20 mouse cellular contexts compared by ENCODE assay signal in the genomic region with DNA sequence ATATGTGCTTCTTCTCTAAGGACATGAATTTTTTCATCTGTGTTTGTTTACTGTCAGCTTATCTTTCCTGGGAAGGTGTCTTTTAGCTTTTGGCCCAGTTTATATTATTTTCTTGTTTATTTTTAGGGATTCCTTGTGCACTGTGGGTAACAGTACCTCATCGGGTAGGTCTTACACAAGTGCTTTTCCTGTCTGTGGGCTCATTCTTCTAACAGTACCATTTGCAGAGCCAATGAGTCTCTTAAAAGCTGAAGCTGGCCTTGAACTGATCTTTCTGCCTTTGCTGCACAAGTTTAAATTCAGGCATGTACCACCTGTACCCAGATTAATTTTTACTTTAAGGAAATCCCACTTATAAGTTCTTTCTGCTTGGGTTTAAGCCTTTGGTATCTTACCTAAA. TPM values are rescaled to one million over a fixed set of nuclear protein-coding genes. Genes with fewer than 3 reads are reported as not detected.
DNase-seq lines count a peak whose midpoint lies in the region; ATAC-seq and TF ChIP-seq lines count a peak whose summit lies in the region.
"Had no signal": no experiment of that assay in that cellular context is flagged by ENCODE, and none has a peak within 500 bp of the region (broad histone marks: within the 10 kb centered on the region; RNA-seq: fewer than 3 reads in every experiment).

No protein-coding gene starts in this region.

- WGBS in liver, embryonic 13.5 days (ENCODE audit: insufficient replicate concordance) = 50% methylated on average over 1 of the region's 1 CpGs
- WGBS in kidney, adult 2 months = 78% methylated on average over 1 of the region's 1 CpGs

- peaks cover 22% of the 10 kb centered on the region for H3K36me3 ChIP-seq in liver, embryonic 13.5 days
- peaks cover 40% of the 10 kb centered on the region for H3K36me3 ChIP-seq in E14TG2a.4 (ENCODE audit: insufficient read depth, low read length)
- no peaks in the 10 kb centered on the region; the same call in 1 of the 2 replicates for H3K36me3 ChIP-seq in kidney, adult 2 months (ENCODE audit: control insufficient read depth, insufficient read depth, low read length)

- H3K4me3 ChIP-seq in liver, embryonic 13.5 days (replicated peaks) = no peak overlapping the region
- H3K4me3 ChIP-seq in E14TG2a.4 (replicated peaks; ENCODE audit: low read length) = peak overlapping the region; percentile 78
- H3K4me3 ChIP-seq in kidney, adult 2 months (ENCODE audit: insufficient read depth, low read depth, low read length) = no peak overlapping the region
- H3K4me3 ChIP-seq: embryonic facial prominence, embryonic 12.5 days; heart, embryonic 13.5 days; hindbrain, embryonic 12.5 days had no signal

- peaks cover 49% of the 10 kb centered on the region for H3K4me1 ChIP-seq in liver, embryonic 13.5 days (replicated peaks)
- peaks cover 89% of the 10 kb centered on the region for H3K4me1 ChIP-seq in E14TG2a.4 (replicated peaks; ENCODE audit: low read depth, low read length)
- H3K4me1 ChIP-seq in kidney, adult 2 months (ENCODE audit: control insufficient read depth, insufficient read depth, low read length) = peaks cover 17% of the 10 kb centered on the region; the same call in 1 of the 2 replicates
- H3K4me1 ChIP-seq: hindbrain, embryonic 12.5 days had no signal

- no peaks in the 10 kb centered on the region for H3K27me3 ChIP-seq in liver, embryonic 13.5 days
- no peaks in the 10 kb centered on the region for H3K27me3 ChIP-seq in E14TG2a.4 (ENCODE audit: insufficient read depth, low read length)
- H3K27me3 ChIP-seq in kidney, adult 2 months (replicated peaks; ENCODE audit: control insufficient read depth, insufficient read depth, low read length) = no peaks in the 10 kb centered on the region
- H3K27me3 ChIP-seq: embryonic facial prominence, embryonic 12.5 days; heart, embryonic 13.5 days; hindbrain, embryonic 12.5 days had no signal

- H3K27ac ChIP-seq in liver, embryonic 13.5 days = no peak overlapping the region
- no peak overlapping the region for H3K27ac ChIP-seq in kidney, adult 2 months (ENCODE audit: insufficient read depth, low read depth, low read length)
- H3K27ac ChIP-seq: embryonic facial prominence, embryonic 12.5 days; heart, embryonic 13.5 days; hindbrain, embryonic 12.5 days had no signal

- DNase-seq in liver, embryonic 13.5 days = no peak
- DNase-seq in liver (no peak), adipocyte (ENCODE audit: low spot score) (no peak)
- DNase-seq in thymus, postnatal 14 days = no peak
- no peak for DNase-seq in kidney, adult 2 months
- DNase-seq: adrenal gland, adult 8-10 months; adrenal gland, postnatal 36 days; cerebellum, adult 2 months; cerebellum, postnatal 14 days; gastrocnemius, postnatal 14 days; heart, postnatal 4 days had no signal

- no peak overlapping the region for H3K4me2 ChIP-seq in liver, embryonic 13.5 days
- H3K4me2 ChIP-seq: embryonic facial prominence, embryonic 12.5 days; heart, embryonic 13.5 days; hindbrain, embryonic 12.5 days had no signal

- H3K9me3 ChIP-seq in liver, embryonic 13.5 days (replicated peaks) = no peaks in the 10 kb centered on the region
- H3K9me3 ChIP-seq in E14TG2a.4 (ENCODE audit: low read length) = no peaks in the 10 kb centered on the region; the same call in 1 of the 2 replicates
- H3K9me3 ChIP-seq: embryonic facial prominence, embryonic 12.5 days; heart, embryonic 13.5 days; hindbrain, embryonic 12.5 days had no signal

- 0 out of 2 replicates have a peak overlapping the region, but pooled peaks have one; percentile 29 for H3K9ac ChIP-seq in liver, embryonic 13.5 days
- H3K9ac ChIP-seq: embryonic facial prominence, embryonic 12.5 days; heart, embryonic 13.5 days; hindbrain, embryonic 12.5 days had no signal

- no peak for TF ChIP-seq CTCF in E14TG2a.4 (conservative IDR thresholded peaks at IDR 0.05; ENCODE audit: low read length)
- no peak for TF ChIP-seq CTCF in kidney, adult 2 months (conservative IDR thresholded peaks at IDR 0.05; ENCODE audit: insufficient read depth, insufficient read length, low read depth, low read length)

- no peak for TF ChIP-seq POLR2A in kidney, adult 2 months (IDR thresholded peaks at IDR 0.05; ENCODE audit: low read depth, low read length)

- ATAC-seq in liver, embryonic 13.5 days (ENCODE audit: low read depth) = no peak
- ATAC-seq in granulocyte monocyte progenitor cell, adult 5-6 weeks (replicated peaks; ENCODE audit: poor library complexity, severe bottlenecking) = peak; percentile 60
- 0 out of 2 replicates have a peak, but pooled peaks have one; percentile 3 for ATAC-seq in megakaryocyte, adult 5-6 weeks (ENCODE audit: poor library complexity, severe bottlenecking)
- ATAC-seq: forebrain, embryonic 16.5 days; hindbrain, embryonic 16.5 days; inflammation-experienced regulatory T-cells, adult 6 months had no signal

RNA-seq across cellular contexts. Expression of a gene that starts 17.1 kb away (rescaled TPM):
- 12.1 and 13.2 TPM in 2 replicates for polyA plus RNA-seq in liver, embryonic 13.5 days (2015; fragmentation: Nextera tagmentation; extraction: Ambion mirVana)
- total RNA-seq in granulocyte monocyte progenitor cell, adult 5-6 weeks (2014; fragmentation: Nextera tagmentation) = 30.1 and 40.2 TPM in 2 replicates
- 20.2 and 48.9 TPM in 2 replicates for total RNA-seq in granulocyte monocyte progenitor cell, adult 5-6 weeks (2017)
- 53.1 and 60.1 TPM in 2 replicates for total RNA-seq in megakaryocyte, adult 5-6 weeks (2015)
- 46.6 and 60.7 TPM in 2 replicates for total RNA-seq in megakaryocyte, adult 5-6 weeks (2017)
- 84.8 and 89.1 TPM in 2 replicates for polyA plus RNA-seq in kidney, adult 2 months (2012; rRNA removed)

RNA-seq across cellular contexts. Expression of a gene that starts 23.3 kb away (rescaled TPM):
- polyA plus RNA-seq in liver, embryonic 13.5 days (2015; fragmentation: Nextera tagmentation; extraction: Ambion mirVana) = 13.6 and 13.8 TPM in 2 replicates
- total RNA-seq in granulocyte monocyte progenitor cell, adult 5-6 weeks (2014; fragmentation: Nextera tagmentation) = 59.6 and 71.8 TPM in 2 replicates
- total RNA-seq in granulocyte monocyte progenitor cell, adult 5-6 weeks (2017) = 63.6 TPM in 2 replicates
- 24.4 and 28.4 TPM in 2 replicates for total RNA-seq in megakaryocyte, adult 5-6 weeks (2015)
- 77.8 and 95.8 TPM in 2 replicates for total RNA-seq in megakaryocyte, adult 5-6 weeks (2017)
- polyA plus RNA-seq in kidney, adult 2 months (2012; rRNA removed) = 13.3 and 13.7 TPM in 2 replicates
